Mouse (Mus musculus): Measurements from ENCODE around the gene Gpn1.
"Not testable (repeated sequence)": the region's sequence is repeated elsewhere in the genome, so short reads cannot be mapped to it uniquely, and the experiment has no call there.

Gpn1 gene

DNA sequence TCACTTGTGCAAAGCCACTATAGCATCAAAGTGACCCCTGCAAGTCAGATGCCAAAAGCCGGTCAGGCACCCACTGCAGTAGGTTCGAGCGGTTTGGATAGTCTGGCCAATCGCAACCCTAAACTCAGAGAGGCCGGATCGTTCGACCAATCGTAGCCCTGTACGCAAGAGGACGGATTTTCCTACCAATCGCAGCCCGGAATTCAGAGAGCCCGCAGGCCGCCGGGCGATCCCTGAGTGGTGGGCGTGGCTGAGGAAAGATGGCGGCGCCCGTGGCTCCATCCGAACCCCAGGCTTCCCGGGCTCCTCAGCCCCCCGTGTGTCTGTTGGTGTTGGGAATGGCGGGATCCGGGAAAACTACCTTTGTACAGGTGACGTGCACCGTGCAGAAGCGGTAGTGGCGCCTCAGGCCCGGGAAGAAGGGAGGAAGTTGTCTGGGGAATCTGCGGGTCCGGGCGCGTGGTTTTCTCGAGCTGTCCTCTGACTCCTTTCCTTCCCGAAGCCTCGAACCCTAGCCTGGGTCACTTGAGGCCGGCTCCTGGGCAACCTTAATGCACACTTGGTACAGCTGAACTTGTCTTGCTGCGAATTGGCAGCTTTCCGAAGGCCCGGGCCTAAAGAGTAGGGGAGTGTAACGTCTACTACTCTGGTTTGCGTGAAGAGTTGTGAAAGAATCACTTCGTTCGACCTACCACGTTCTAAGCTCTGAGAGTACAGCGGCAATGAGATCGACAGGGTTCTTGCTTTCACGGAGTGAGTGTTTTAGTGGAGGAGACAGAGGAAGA is at the start of gene Gpn1:
Gene Gpn1, plus strand, starts transcription at position 229 of the 785 bp plus-strand sequence.
- peak; percentile 62 to 72 for DNase-seq (ENCODE audit: low read depth in 2 of 2, low spot score in 2 of 2)

DNA sequence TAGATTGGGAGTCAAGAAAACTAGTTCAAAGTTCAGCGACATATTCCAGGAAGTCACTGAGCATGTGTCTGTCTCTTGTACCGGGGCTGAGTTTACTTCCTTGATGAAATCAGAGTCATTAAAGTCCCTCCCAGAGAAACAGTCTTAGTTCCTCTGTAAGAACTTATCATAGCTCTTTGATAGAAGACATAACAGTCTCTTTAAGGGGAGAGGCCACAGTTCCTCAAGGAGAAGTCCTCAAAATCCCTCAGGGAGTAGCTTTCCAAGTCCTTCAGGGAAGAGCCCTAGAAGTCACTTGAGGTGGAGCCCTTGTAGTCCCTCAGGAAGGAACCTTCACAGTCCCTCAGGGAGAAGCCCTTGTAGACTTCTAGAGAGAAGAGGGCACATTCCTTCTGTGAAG is 43.2 kb upstream of the Gpn1 start:
- no peak for DNase-seq (ENCODE audit: low read depth in 2 of 2, low spot score in 2 of 2)

DNA sequence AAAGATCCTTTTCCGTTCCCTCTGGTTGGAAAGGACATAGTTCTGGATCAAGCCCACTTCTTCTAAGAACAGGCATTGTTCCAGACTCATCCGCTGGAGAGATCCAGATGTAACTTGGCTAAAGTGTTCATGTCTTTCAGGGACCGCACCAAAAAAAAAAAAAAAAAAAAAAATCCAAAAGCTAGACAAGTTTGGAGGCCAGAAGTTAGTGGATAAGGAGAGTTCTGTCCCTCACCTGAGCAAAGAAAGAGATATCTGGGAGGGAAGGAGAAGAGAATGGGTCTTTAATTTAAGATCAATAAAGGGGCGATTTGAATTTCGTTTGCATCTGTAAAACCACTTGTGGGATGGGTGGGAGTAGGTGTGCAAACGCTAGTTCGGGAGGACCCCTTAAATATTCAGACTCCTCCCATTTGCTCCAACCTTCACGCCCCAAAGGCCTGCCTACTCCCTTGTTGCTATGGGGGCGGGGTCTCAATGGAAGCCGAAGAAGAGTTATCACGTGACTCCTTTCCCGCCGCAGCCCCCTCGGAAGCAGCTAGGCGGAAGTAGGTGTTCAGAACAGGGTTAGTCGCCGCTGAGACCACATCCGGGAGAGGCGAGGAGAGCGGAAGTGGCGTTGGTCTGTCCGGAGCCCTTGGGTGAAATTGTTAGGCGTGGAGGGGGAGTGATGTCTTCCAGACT is 42.5 kb upstream of the Gpn1 start, which contains the start of gene Zfp512:
Gene Zfp512, plus strand, starts transcription at position 554 of the 684 bp plus-strand sequence.
- DNase-seq (ENCODE audit: low read depth in 2 of 2, low spot score in 2 of 2): peak; percentile 81 to 88

DNA sequence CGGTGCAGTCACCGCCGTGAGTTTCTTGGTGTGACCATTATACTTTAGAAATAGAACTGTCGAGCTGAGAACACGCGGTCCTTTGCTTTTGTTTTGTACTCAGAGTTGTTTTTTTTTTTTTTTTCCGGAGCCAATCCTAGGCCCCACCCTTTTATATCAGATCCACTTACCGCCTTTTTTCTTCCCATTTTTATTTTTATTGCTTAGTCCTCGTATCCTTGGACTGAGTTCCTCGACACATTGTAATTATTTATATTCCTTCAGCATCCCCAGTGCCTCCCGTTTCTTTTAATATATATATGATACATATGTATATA is 42.0 kb upstream of the Gpn1 start:
- no peak for DNase-seq (ENCODE audit: low read depth in 2 of 2, low spot score in 2 of 2)

DNA sequence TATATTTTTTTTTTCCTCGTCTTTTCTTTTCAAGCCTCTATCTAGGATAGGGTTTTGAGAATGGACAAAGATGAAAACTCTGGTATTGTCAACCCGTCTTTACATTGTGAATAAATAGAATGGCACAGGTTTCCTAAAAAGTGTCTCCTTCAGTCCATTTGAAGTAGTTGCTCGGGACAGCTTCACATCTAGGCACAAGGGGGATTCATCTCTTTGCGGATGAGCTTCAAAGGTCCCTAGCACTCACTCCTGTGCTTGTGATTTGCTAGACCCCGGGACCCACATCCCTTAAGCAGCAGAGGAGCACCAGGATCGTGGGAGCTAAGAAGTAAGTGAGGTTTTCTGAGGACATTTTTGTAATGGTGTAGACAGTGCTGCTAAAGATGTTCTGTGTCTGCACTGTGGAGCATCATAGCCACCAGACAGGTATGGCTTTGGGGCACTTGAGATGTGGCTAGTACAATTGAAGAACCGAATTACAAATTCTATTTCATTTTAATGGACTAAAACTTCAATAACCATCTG is 41.6 kb upstream of the Gpn1 start:
- DNase-seq (ENCODE audit: low read depth in 2 of 2, low spot score in 2 of 2): no peak

DNA sequence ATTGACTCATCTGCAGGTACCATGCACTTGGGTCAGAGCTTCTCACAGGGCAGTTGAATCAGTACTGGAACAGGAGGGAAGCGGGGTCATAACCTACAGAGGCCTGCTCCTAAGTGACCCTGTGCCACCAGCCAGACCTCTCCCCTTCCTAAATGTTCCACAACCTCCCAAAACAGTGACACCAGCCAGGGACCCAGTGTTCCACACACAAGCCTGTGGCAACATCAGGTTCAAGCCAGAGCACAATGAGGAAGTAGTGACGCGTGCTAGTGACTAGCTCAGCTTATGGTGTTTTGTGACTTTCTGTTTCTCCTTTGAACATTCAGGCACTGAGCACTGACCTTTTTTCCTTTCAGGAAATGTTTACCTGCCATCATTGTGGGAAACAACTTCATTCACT is 26.7 kb upstream of the Gpn1 start:
- DNase-seq (ENCODE audit: low read depth in 2 of 2, low spot score in 2 of 2): no peak

DNA sequence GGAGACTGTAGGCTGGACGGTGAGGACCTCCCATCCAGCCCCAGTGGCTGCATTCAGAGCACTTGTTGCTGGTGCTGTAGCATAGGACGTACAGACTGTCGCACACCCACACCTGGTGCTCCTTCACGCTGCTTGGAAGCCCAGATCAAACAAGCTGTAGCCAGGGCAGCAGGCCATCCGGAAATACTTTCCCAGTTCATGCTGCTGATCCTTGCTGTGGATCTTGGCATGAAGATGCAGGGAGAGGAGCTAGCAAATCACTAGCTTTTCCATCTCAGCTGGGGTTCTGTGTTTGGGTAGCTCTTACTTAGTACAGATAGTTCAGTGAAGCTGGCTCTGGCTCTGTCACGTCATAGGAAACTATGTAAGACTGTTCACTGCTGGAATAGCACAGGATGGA is 24.8 kb upstream of the Gpn1 start:
- no peak for DNase-seq (ENCODE audit: low read depth in 2 of 2, low spot score in 2 of 2)

DNA sequence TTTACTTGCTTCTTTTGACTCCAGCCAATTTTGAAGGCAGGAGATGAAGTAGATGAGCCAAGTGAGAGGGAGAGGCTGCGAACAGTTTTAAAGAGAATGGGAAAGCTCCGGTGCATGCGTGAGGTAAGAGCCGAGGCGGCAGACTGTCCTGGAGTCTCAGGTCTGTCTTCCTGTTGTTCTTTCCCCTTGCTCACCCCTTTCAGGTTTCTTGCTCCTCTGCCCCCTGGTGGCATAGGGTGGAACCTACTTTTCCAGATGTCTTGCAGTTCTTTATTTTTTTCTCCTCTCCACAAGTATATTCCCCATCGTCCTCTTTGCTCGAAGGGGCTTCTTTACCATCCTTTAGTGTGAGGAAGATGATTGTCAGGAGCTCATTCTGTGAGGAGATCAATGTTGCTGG is 24.2 kb upstream of the Gpn1 start:
- DNase-seq (ENCODE audit: low read depth in 2 of 2, low spot score in 2 of 2): peak; percentile 29 to 62

DNA sequence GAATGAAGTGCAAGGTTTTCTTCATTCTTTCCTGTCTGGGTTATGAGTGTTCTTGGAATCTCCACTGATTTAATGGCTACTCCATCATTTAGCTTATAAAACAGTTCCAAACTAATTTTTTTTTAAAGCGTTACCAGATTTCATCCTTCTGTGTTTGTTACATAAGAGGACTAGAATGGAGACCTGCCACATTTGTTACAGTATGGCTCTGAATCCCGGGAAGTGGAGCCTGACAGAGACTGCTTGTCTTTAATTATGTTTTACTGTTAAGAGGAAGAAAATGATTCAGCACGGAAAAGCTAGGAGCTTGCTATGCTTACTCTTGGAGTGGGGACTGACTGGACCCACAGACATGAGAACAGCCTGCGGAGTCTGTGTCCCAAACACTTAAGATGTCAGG is 14.0 kb upstream of the Gpn1 start:
- no peak for DNase-seq (ENCODE audit: low read depth in 2 of 2, low spot score in 2 of 2)

DNA sequence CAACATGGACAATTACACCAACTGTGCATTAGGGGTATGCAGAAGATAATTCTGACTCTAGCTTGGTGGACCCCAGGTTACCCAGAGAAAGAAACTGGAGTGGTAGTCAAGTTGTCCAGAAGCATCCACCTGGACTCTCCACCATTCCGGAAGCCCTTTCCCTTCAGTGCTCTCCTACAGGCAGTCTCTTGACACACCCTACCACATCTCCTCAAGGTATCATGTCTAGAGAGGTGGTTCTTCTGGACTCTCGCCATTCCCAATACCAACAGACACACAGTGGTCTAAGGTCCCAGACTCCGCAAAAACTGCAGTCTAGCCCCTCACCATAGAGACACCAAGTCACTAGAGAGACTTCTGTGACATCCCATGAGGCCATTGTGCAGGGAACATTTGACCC is 9.1 kb upstream of the Gpn1 start, which contains the start of gene 4930548H24Rik:
Gene 4930548H24Rik, plus strand, starts transcription at position 301 of the 400 bp plus-strand sequence.
- DNase-seq (ENCODE audit: low read depth in 2 of 2, low spot score in 2 of 2): no peak

DNA sequence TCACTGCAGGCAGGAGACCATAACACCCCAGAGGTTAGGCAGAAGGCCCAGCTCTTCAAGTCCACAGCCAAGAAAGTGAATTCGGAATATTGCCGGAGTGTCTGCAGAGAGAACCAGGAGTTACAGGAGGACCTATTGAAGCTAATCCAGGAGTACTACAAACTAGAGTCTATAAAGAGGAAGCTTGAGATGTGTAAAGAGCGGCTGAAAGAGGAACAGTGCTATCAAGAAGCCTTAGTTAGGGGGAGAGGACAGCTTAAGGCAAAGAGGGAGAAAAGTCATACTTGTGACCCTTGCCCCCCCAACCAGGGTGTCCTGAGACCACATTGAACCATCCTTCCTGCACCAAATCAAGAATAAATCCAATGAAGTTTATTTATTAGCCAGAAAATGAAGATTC is 6.7 kb upstream of the Gpn1 start:
- DNase-seq (ENCODE audit: low read depth in 2 of 2, low spot score in 2 of 2): no peak

DNA sequence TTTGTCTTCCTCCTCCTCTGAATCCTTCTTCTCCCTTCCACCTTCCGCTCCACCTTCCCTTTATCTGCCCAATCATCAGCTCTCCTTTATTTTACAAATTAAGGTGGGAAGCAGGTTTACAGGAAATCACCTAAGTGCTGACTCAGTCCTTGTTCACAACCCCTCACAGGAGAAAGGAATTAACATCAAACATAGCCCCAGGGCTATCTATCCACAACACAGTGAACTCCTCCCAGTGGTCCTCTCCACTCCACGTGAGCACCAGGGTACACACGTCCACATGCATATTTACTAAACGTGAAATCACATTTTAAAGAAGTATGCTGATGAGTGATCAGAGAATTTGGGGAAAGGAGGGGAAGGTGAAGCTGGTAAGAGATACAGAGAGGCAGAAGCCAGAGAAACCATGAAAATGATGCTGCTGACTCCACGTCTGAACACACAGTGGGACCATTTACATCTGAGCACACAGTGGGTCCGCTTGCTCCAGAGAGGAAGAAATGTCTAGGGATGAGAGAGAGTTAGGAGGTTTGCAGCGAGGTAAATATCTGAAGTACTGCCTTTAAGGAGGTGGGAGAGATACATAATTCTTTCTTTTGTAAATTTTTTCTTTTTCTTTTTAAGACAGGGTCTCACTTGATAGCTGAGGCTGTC is 5.3 kb upstream of the Gpn1 start:
- DNase-seq (ENCODE audit: low read depth in 2 of 2, low spot score in 2 of 2): no peak

DNA sequence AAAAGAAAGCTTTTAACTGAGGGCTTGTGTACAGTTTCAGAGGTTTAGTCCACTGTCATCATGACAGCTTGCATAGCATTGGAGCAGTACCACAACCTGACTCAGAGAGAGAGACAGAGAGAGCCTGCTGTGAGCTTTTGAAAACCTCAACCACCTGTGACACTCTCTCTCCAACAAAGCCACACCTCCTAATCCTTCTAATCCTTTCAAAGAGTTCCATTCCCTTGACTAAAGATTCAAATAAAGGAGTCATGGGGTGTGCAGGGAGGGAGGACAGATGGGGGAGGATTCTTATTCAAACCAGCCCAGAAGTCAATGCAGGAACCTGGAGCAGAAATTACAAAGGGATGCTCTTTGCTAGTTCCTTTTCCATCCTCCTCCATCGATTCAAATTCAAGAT is 2.5 kb upstream of the Gpn1 start:
- DNase-seq (ENCODE audit: low read depth in 2 of 2, low spot score in 2 of 2): no peak

DNA sequence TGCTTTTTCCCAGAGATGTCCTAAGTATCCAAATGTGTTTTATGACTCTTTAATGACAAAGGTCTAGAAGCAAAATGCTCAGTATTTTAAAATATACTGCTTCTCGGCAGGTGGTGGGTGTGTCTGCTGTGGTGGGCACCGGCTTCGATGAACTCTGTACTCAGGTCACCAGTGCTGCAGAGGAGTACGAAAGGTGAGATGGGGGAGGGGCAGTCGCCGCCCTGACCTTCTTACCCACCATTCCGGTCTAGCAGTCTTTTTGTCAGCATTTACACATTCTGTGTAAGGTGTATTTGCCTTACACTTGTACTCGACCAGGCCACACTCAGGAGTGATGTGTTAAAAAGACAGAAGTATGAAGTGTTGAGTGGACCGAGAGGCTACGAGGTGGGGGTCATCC is 10.3 kb downstream of the Gpn1 start:
- DNase-seq (ENCODE audit: low read depth in 2 of 2, low spot score in 2 of 2): no peak

DNA sequence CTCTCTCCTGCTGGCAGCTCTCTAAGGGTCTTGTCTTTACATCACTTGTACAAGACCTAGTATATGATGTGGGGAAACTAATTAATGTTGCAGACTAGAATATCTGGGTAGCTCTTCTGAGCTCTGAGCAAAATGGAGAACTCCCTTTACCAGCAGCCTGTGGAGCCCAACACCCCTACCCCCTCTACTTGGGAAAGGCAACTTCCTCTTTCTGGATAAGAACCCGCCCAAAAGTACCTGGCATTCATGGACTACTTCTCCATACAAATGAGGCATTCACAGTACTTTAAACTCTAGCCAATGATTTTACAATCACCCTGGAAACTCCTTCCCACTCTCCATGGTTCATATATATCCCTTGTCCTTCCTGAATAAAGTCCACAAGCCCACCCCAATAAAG is 17.9 kb downstream of the Gpn1 start:
- no peak for DNase-seq (ENCODE audit: low read depth in 2 of 2, low spot score in 2 of 2)

DNA sequence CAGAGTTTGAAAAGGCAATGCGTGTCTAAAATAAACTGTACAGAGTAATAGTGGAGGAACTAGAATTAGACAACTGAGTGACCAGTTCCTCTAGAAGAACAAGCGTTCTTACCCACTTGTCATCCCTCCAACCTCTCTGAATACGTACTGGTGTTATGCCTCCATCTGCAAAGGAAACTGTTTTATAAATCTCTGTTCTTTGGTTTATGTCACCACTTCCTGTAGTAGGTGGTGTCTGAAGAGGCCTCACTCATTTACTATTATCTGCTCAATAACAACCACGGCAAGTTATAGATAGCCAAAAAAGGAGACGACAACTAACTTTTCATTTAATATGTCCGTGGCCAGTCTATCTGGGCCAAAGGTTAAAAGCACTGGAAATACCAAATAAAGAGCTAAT is 26.0 kb downstream of the Gpn1 start:
- peak in 1 of 2 experiments; percentile 22 for DNase-seq (ENCODE audit: low read depth in 2 of 2, low spot score in 2 of 2)

DNA sequence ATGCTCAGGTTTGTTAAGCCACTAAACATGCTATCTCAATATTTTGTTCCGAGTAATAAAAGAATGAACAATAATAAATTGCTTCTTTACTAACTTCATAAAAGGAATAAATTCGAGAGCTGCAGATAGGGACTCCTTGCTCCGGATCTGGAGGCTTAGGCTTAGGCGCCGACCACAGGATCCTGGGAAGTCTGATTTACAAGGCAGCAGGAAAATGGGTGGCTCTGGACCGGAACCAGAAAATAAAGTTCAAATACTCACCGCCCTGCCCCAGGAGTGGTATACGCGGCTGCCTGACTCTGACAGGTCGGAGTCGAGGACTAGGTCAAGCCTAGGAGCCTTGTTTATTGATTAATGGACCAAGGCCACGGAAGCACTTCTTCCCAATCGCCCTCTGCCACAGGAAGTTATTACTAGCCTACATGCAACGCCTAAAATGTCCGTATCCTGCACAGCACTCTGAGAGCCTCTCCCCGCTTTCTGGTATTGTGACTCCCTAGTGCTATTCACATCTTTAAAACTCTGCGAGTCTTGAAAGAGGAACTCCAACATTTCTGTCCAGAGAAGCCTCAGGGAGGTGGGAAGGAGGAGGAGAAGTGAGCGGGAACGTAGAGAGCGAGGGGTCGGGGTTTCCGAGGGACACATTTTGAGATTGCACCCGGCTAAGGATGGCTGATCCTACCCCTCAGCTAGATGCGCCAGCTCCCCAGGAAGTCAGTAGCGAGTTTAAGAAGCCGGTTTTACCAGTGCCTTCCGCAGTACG is 32.0 kb downstream of the Gpn1 start, which contains the start of gene Slc4a1ap:
Gene Slc4a1ap, plus strand, starts transcription at position 642 of the 763 bp plus-strand sequence.
- peak; percentile 74 to 78 for DNase-seq (ENCODE audit: low read depth in 2 of 2, low spot score in 2 of 2)

DNA sequence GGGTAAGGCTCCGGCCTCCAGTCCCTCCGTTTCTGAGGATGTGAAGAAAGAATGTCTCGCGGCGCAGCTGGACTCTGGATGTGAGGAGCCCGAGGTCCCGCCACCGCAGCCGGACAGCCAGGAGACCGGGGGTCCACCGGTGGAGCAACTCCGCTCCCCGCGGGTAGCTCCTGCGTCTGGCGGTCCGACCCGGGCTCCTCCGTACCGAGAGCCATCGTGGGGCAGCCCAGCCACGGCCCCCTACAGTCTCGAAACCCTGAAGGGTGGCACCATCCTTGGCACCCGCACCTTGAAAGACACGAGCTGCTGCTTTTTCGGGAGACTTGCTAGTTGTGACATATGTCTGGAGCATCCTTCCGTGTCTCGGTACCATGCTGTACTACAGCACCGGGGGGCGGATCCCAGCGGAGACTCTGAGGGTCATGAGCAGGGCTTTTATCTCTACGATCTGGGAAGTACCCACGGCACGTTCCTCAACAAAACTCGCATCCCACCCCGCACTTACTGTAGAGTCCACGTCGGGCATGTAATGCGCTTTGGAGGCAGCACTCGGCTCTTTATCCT is 32.7 kb downstream of the Gpn1 start:
- DNase-seq (ENCODE audit: low read depth in 2 of 2, low spot score in 2 of 2): peak in 1 of 2 experiments; percentile 6

DNA sequence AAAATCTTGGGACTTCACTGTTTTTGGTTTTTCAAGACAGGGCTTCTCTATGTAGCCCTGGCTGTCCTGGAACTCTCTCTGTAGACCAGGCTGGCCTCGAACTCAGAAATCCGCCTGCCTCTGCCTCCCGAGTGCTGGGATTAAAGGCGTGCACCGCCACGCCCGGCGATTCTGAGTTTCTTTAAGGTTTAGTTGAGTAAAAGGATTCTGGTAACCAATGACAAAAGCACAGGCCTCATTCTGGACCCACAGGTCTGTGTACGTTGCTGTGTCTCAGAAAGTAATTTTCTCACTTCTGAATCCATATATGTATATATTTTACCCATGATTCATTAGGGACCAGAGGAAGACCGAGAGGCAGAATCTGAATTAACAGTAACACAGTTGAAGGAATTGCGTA is 33.2 kb downstream of the Gpn1 start, which contains the start of gene Supt7l:
Gene Supt7l, minus strand, starts transcription at position 101 of the 400 bp plus-strand sequence.
- not testable (repeated sequence) for DNase-seq (ENCODE audit: low read depth in 2 of 2, low spot score in 2 of 2)

DNA sequence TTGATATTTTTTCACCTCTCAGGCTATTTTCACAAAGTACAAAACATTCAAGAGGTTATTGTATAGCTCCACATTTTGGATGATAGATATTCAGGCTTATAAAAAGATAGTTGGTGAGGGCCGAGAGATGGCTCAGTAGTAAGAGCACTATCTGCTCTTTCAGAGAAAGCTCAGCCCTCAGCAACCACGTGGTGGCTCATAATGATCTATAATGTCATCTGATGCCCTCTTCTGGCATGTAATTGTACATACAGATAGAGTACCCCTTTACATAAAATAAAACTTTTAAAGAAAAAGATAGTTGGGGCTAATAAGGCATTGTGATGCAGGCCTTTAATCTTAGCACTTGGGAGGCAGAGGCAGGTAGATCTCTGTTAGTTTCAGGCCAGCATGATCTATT is 34.0 kb downstream of the Gpn1 start:
- DNase-seq (ENCODE audit: low read depth in 2 of 2, low spot score in 2 of 2): peak in 1 of 2 experiments; percentile 7

DNA sequence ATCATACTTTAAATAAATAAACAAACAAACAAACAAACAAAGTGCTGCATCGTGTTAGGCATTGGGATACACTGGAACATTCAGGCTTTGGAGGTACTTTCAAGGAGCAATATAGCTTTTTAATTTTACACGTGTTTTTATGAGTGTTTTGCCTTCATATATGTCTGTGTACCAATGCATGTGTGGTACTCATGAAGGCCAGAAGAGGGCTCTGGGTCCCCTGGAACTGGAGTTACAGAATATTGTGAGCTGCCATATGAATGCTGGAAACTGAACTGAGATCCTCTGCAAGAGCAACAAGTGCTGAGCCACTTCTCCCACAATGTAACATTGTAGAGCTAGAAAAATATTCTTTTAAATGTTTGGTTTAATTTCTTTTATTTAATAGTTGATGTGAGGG is 40.7 kb downstream of the Gpn1 start:
- DNase-seq (ENCODE audit: low read depth in 2 of 2, low spot score in 2 of 2): no peak
